Mouse (Mus musculus): ENCODE data around the gene Gm3045. TPM values are rescaled to one million over a fixed set of nuclear protein-coding genes. Genes with fewer than 3 reads are reported as not detected.

Gene Gm3045
- polyA plus RNA-seq, 1 experiment from 2014 or later, result not detected

DNA sequence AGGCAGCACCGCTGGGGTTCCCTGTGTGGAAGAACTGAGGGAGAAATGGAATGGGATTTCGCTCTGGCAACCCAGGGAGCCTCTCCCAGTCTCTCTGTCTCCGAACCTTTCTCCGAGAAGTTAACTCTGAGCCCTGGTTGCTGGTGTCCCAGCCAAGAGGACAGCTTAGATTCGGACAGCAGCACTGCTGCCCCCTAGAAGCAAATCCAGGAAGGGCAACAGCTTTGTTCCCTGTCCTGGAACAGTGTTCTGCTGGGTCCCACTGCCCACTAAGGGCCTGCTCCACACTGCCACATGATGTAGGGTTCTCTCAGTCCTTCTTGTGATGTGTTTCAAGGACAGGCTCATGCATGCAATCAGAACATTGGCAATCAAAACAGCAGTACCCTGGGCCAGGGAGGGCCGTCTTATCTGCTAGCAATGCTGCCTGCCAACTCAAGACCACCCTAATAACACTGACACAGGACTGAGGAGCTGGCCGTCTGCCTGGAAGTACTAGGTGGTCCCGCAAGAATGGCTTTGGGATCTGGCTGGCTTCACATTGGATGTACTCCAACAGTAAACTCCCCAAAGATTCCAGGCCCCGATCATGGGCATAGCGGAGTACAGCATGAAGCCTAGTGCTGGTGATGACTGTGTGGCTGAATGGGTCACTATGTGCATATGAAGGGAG is 9.4 kb downstream of the Gm3045 start:
- DNase-seq (peak; percentile 69), ATAC-seq (ENCODE audit: insufficient read depth) (peak; percentile 50)
- Histone ChIP-seq H3K9ac (no peak overlapping the region), H3K27me3 (ENCODE audit: insufficient read depth, low read length) (peaks cover 43% of the 10 kb centered on the region), H3K36me3 (ENCODE audit: insufficient read depth) (no peaks in the 10 kb centered on the region), H3K9me3 (ENCODE audit: low read depth, low read length) (no peaks in the 10 kb centered on the region), H3K4me1 (ENCODE audit: insufficient read depth) (0 out of 2 replicates have a peak, but pooled peaks cover 6% of the 10 kb centered on the region), H3K4me3 (ENCODE audit: low read depth, low read length) (no peak overlapping the region), H3K27ac (ENCODE audit: low read depth) (no peak overlapping the region), H3K4me2 (no peak overlapping the region)
- peak; percentile 45 for TF ChIP-seq CTCF (IDR thresholded peaks at IDR 0.05; ENCODE audit: low read depth)
- WGBS, result 45% methylated on average over 10 of the region's 10 CpGs

GRCm38 (mm10) chr13:56438211-56439075 is 12.0 kb downstream of the Gm3045 start, which contains the start of gene Slc25a48:
Slc25a48 (plus strand) TSS chr13:56438355.
- H3K9me3 ChIP-seq (ENCODE audit: low read depth, low read length), result no peaks in the 10 kb centered on the region
- 0 out of 2 replicates have a peak, but pooled peaks cover 6% of the 10 kb centered on the region for H3K4me1 ChIP-seq (ENCODE audit: insufficient read depth)
- WGBS, result 2% methylated on average over 51 of the region's 51 CpGs
- no peaks in the 10 kb centered on the region for H3K36me3 ChIP-seq (ENCODE audit: insufficient read depth)
- peak within 1 kb of the TSS; percentile 71 for H3K4me2 ChIP-seq
- ATAC-seq (ENCODE audit: insufficient read depth), result 0 out of 2 replicates have a peak, but pooled peaks have one; percentile 34
- DNase-seq, result peak; percentile 66
- no peak within 1 kb of the TSS for H3K27ac ChIP-seq (ENCODE audit: low read depth)
- TF ChIP-seq CTCF (IDR thresholded peaks at IDR 0.05; ENCODE audit: low read depth), result no peak
- H3K27me3 ChIP-seq (ENCODE audit: insufficient read depth, low read length), result peaks cover 43% of the 10 kb centered on the region
- peak within 1 kb of the TSS; percentile 37 for H3K4me3 ChIP-seq (ENCODE audit: low read depth, low read length)
- peak within 1 kb of the TSS; percentile 36 for H3K9ac ChIP-seq

GRCm38 (mm10) chr13:56443411-56443810 is 17.0 kb downstream of the Gm3045 start:
- Histone ChIP-seq H3K36me3 (ENCODE audit: insufficient read depth) (no peaks in the 10 kb centered on the region), H3K9ac (no peak overlapping the region), H3K4me3 (ENCODE audit: low read depth, low read length) (no peak overlapping the region), H3K4me2 (no peak overlapping the region), H3K9me3 (ENCODE audit: low read depth, low read length) (no peaks in the 10 kb centered on the region), H3K27me3 (ENCODE audit: insufficient read depth, low read length) (peaks cover 20% of the 10 kb centered on the region), H3K27ac (ENCODE audit: low read depth) (no peak overlapping the region), H3K4me1 (ENCODE audit: insufficient read depth) (0 out of 2 replicates have a peak, but pooled peaks cover 5% of the 10 kb centered on the region)
- WGBS, result 60% methylated on average over 7 of the region's 7 CpGs
- ATAC-seq (ENCODE audit: insufficient read depth) (no peak), DNase-seq (no peak)
- no peak for TF ChIP-seq CTCF (IDR thresholded peaks at IDR 0.05; ENCODE audit: low read depth)

GRCm38 (mm10) chr13:56444112-56444511 is 17.7 kb downstream of the Gm3045 start:
- ATAC-seq (ENCODE audit: insufficient read depth) (no peak), DNase-seq (no peak)
- Histone ChIP-seq H3K9ac (no peak overlapping the region), H3K9me3 (ENCODE audit: low read depth, low read length) (no peaks in the 10 kb centered on the region), H3K4me1 (ENCODE audit: insufficient read depth) (no peaks in the 10 kb centered on the region), H3K27me3 (ENCODE audit: insufficient read depth, low read length) (peaks cover 13% of the 10 kb centered on the region), H3K27ac (ENCODE audit: low read depth) (no peak overlapping the region), H3K36me3 (ENCODE audit: insufficient read depth) (no peaks in the 10 kb centered on the region), H3K4me2 (no peak overlapping the region), H3K4me3 (ENCODE audit: low read depth, low read length) (no peak overlapping the region)
- 85% methylated on average over 3 of the region's 3 CpGs for whole genome bisulfite sequencing
- TF ChIP-seq CTCF (IDR thresholded peaks at IDR 0.05; ENCODE audit: low read depth), result no peak

DNA sequence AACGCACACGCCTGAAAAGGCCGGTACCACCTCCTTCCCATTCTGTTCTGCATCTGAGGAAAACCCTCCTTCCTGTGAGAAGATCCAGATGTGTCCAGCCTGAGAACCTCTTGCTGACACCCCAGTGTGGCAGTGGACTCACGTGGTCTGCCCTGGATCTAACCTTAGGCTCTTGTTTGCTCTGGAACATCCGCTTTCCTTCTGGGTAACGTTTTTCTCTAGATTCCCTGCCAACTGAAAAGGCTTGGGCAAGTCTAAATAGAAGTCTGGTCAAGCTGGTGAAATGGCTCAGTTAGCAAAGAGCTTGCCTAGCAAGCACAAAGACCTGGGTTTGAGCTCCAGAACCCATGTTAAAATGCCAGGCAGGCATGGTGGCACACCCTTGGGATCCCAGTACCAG is 18.6 kb downstream of the Gm3045 start:
- no peak overlapping the region for H3K4me3 ChIP-seq (ENCODE audit: low read depth, low read length)
- H3K27me3 ChIP-seq (ENCODE audit: insufficient read depth, low read length), result peaks cover 4% of the 10 kb centered on the region; the same call in 1 of the 2 replicates
- no peak overlapping the region for H3K4me2 ChIP-seq
- ATAC-seq (ENCODE audit: insufficient read depth) (no peak), DNase-seq (no peak)
- 74% methylated on average over 6 of the region's 6 CpGs for WGBS
- no peaks in the 10 kb centered on the region for H3K36me3 ChIP-seq (ENCODE audit: insufficient read depth)
- no peak for TF ChIP-seq CTCF (IDR thresholded peaks at IDR 0.05; ENCODE audit: low read depth)
- H3K9me3 ChIP-seq (ENCODE audit: low read depth, low read length), result no peaks in the 10 kb centered on the region
- H3K9ac ChIP-seq, result no peak overlapping the region
- no peak overlapping the region for H3K27ac ChIP-seq (ENCODE audit: low read depth)
- no peaks in the 10 kb centered on the region for H3K4me1 ChIP-seq (ENCODE audit: insufficient read depth)

DNA sequence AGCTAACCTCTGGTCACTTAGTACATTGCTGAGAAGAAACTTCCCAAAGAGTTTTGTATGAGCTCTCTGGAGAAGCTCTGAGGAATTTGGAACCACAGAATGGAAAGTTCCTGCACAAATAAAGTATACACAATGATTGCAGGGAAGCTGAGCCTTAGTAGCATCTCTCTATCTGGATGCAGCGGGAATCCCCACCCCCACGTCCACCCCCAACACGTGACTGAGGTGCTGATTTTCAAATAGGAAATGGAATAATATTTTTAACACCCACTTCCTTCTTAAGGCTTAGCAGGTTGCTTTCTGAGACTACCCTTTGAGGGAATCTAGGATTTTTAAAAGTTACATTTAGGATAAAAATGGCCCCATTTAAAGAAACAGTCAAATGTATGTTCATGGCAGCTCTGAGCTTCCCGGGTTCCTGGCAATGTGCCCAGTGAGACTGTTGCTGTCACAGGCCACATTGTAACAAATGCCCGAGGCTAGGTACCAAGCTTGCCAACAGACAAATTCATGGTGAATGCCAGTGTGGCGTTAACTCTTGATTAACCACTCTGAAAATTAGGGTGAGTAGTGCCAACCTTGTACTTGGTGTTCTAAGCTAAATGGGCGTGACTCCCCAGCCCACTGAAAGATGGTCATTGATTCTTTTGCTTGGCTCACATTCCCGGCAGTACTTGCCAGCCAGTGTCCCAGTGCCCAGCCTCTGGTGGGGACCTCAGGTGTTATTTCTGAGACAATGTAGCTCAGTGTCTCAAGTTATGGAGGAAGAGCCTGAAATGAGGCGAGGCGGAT is 23.0 kb downstream of the Gm3045 start:
- TF ChIP-seq CTCF (IDR thresholded peaks at IDR 0.05; ENCODE audit: low read depth), result no peak
- no peaks in the 10 kb centered on the region for H3K9me3 ChIP-seq (ENCODE audit: low read depth, low read length)
- DNase-seq, result peak; percentile 68
- H3K4me2 ChIP-seq, result no peak overlapping the region
- no peaks in the 10 kb centered on the region for H3K36me3 ChIP-seq (ENCODE audit: insufficient read depth)
- no peak overlapping the region for H3K9ac ChIP-seq
- WGBS, result 64% methylated on average over 10 of the region's 10 CpGs
- no peak for ATAC-seq (ENCODE audit: insufficient read depth)
- no peaks in the 10 kb centered on the region for H3K27me3 ChIP-seq (ENCODE audit: insufficient read depth, low read length)
- no peak overlapping the region for H3K4me3 ChIP-seq (ENCODE audit: low read depth, low read length)
- no peak overlapping the region for H3K27ac ChIP-seq (ENCODE audit: low read depth)
- no peaks in the 10 kb centered on the region for H3K4me1 ChIP-seq (ENCODE audit: insufficient read depth)

All from lung, embryonic 14.5 days (tissue).